Mouse (Mus musculus): Measurements from ENCODE around the gene Pbx1. TPM values are rescaled to one million over a fixed set of nuclear protein-coding genes. Genes with fewer than 3 reads are reported as not detected.

Pbx1 gene
- polyA plus RNA-seq, 1 experiment from 2014 or later: 22.1 TPM

GRCm38 (mm10) chr1:168091627-168092026 is 340.4 kb downstream of the Pbx1 start:
- ATAC-seq (replicated peaks; ENCODE audit: insufficient number of reproducible peaks, insufficient read depth, low FRiP score, low read depth): no peak
- WGBS: 52% methylated on average over 4 of the region's 4 CpGs
- H3K36me3 ChIP-seq: no peaks in the 10 kb centered on the region
- no peak overlapping the region for H3K9ac ChIP-seq
- no peak overlapping the region for H3K4me2 ChIP-seq
- H3K27me3 ChIP-seq: no peaks in the 10 kb centered on the region
- no peak overlapping the region for H3K4me3 ChIP-seq
- H3K4me1 ChIP-seq (replicated peaks): no peaks in the 10 kb centered on the region
- H3K27ac ChIP-seq: no peak overlapping the region
- H3K9me3 ChIP-seq (replicated peaks): no peaks in the 10 kb centered on the region

- no peaks in the 10 kb centered on the region for H3K36me3 ChIP-seq
- H3K27ac ChIP-seq: no peak overlapping the region
- H3K4me1 ChIP-seq (replicated peaks): no peaks in the 10 kb centered on the region
- no peaks in the 10 kb centered on the region for H3K27me3 ChIP-seq
- ATAC-seq (replicated peaks; ENCODE audit: insufficient number of reproducible peaks, insufficient read depth, low FRiP score, low read depth): no peak
- no peak overlapping the region for H3K4me2 ChIP-seq
- H3K9ac ChIP-seq: no peak overlapping the region
- H3K4me3 ChIP-seq: no peak overlapping the region
- H3K9me3 ChIP-seq (replicated peaks): no peaks in the 10 kb centered on the region
- 79% methylated on average over 7 of the region's 7 CpGs for WGBS
Observed at GRCm38 (mm10) chr1:168088680-168089079, 343.4 kb downstream of the Pbx1 start.

GRCm38 (mm10) chr1:168079394-168079767 is 352.7 kb downstream of the Pbx1 start:
- Histone ChIP-seq H3K27ac (no peak overlapping the region), H3K9ac (no peak overlapping the region), H3K9me3 (replicated peaks) (no peaks in the 10 kb centered on the region), H3K4me1 (replicated peaks) (no peaks in the 10 kb centered on the region), H3K4me3 (no peak overlapping the region), H3K27me3 (no peaks in the 10 kb centered on the region), H3K4me2 (no peak overlapping the region), H3K36me3 (no peaks in the 10 kb centered on the region)
- no peak for ATAC-seq (replicated peaks; ENCODE audit: insufficient number of reproducible peaks, insufficient read depth, low FRiP score, low read depth)
- WGBS: 90% methylated on average over 6 of the region's 6 CpGs

- Histone ChIP-seq H3K9me3 (replicated peaks) (no peaks in the 10 kb centered on the region), H3K27me3 (no peaks in the 10 kb centered on the region), H3K36me3 (no peaks in the 10 kb centered on the region), H3K4me3 (no peak overlapping the region), H3K4me1 (replicated peaks) (no peaks in the 10 kb centered on the region), H3K9ac (no peak overlapping the region), H3K4me2 (no peak overlapping the region), H3K27ac (no peak overlapping the region)
- WGBS: 78% methylated on average over 10 of the region's 10 CpGs
- ATAC-seq (replicated peaks; ENCODE audit: insufficient number of reproducible peaks, insufficient read depth, low FRiP score, low read depth): no peak
Observed at GRCm38 (mm10) chr1:168078746-168079393, 353.2 kb downstream of the Pbx1 start.

GRCm38 (mm10) chr1:168071974-168072373 is 360.1 kb downstream of the Pbx1 start:
- 73% methylated on average over 5 of the region's 5 CpGs for WGBS
- Histone ChIP-seq H3K4me1 (replicated peaks) (no peaks in the 10 kb centered on the region), H3K4me2 (no peak overlapping the region), H3K27me3 (no peaks in the 10 kb centered on the region), H3K9ac (no peak overlapping the region), H3K36me3 (no peaks in the 10 kb centered on the region), H3K27ac (no peak overlapping the region), H3K4me3 (no peak overlapping the region), H3K9me3 (replicated peaks) (no peaks in the 10 kb centered on the region)
- no peak for ATAC-seq (replicated peaks; ENCODE audit: insufficient number of reproducible peaks, insufficient read depth, low FRiP score, low read depth)

GRCm38 (mm10) chr1:168070273-168070910 is 361.7 kb downstream of the Pbx1 start:
- Histone ChIP-seq H3K27me3 (no peaks in the 10 kb centered on the region), H3K9ac (no peak overlapping the region), H3K4me2 (no peak overlapping the region), H3K27ac (no peak overlapping the region), H3K36me3 (no peaks in the 10 kb centered on the region), H3K4me3 (no peak overlapping the region), H3K9me3 (replicated peaks) (no peaks in the 10 kb centered on the region), H3K4me1 (replicated peaks) (no peaks in the 10 kb centered on the region)
- WGBS: 75% methylated on average over 6 of the region's 6 CpGs
- no peak for ATAC-seq (replicated peaks; ENCODE audit: insufficient number of reproducible peaks, insufficient read depth, low FRiP score, low read depth)

GRCm38 (mm10) chr1:168069740-168070139 is 362.3 kb downstream of the Pbx1 start:
- no peak for ATAC-seq (replicated peaks; ENCODE audit: insufficient number of reproducible peaks, insufficient read depth, low FRiP score, low read depth)
- H3K27ac ChIP-seq: no peak overlapping the region
- 32% methylated on average over 5 of the region's 5 CpGs for WGBS
- no peaks in the 10 kb centered on the region for H3K9me3 ChIP-seq (replicated peaks)
- H3K36me3 ChIP-seq: no peaks in the 10 kb centered on the region
- no peak overlapping the region for H3K4me3 ChIP-seq
- H3K9ac ChIP-seq: no peak overlapping the region
- no peaks in the 10 kb centered on the region for H3K27me3 ChIP-seq
- H3K4me1 ChIP-seq (replicated peaks): no peaks in the 10 kb centered on the region
- no peak overlapping the region for H3K4me2 ChIP-seq

Measured in heart, embryonic 15.5 days (tissue).